Mouse (Mus musculus): ENCODE measurements at regions not wholly inside any gene's neighbourhood (a gene's known extent, or its start where the extent isn't known, plus 50 kb on each side); places are given as distances from the start of the nearest gene placed in this dataset.

GRCm38 (mm10) chr3:20590143-20590542 lies 223.2 kb upstream of the Agtr1b start:
- DNase-seq, result peak; percentile 4 to 40

DNA sequence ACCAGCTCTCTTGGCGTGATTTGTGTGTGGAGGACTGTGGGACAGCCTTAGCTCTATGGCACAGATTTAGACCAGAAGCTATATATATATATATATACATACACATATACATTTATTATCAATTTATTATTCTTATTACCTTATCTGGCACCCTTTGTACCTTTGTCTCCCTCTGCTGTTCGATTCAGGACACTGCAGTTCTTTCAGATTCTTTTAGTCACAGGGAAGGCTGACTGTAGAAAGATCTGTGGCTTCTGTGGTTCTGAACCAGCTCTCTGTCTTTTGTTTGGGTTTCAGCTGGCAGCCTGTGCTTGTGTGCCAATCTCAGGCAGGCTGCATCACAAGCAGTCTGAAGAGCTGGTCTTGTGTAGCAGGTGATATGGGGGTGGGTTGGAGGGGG lies 184.6 kb upstream of the Agtr1b start:
- peak in 1 of 2 experiments; percentile 2 for DNase-seq

DNA sequence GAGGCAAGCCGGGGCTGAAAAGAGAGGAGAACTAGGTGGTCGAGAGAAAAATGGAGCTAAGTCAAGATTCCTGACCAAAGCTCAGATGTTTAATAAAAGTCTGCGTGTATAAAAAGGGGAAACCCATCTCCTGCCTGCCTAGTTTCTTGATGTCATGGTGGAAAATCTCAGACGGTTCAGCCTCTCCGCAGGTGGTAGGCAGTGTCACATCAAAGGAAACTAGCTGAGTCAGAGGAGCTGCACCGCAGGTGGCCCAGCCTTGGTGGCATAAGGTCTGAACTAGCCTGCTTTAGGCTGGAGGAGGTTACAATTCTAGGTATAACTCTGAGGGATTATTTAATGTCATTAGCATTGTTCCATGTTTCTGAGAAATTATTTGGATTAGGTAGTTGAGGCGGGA lies 177.0 kb upstream of the Agtr1b start:
- no peak for DNase-seq

DNA sequence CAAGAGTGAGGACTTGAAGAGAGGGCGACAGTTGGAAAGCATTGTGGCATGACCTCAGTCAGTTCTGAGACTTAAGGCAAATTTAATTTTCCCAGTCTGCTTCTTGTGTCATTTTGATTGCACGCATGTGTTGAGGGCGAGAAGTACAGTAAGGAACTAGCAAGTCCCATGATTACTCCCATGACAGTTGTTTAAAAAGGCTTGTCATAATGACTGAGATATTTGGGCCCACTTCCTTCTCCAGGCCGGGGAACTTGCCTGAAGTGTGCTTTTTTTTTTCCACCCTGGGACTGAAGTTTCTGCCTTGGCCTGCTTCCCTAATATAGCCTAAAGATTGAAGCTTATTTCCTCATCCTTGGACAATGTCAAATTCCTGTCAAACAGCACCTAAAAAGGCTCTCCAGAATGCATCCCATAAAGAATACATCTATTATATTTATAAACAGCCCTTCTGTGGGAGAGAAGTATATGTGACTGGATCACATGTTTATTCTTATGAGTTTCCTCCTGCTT lies 171.6 kb upstream of the Agtr1b start:
- DNase-seq, result no peak

- DNase-seq, result peak; percentile 21 to 35
Observed at GRCm38 (mm10) chr3:20520738-20521137, 153.8 kb upstream of the Agtr1b start.

GRCm38 (mm10) chr3:20509192-20509591 lies 142.2 kb upstream of the Agtr1b start:
- DNase-seq, result peak; percentile 87 to 91

DNA sequence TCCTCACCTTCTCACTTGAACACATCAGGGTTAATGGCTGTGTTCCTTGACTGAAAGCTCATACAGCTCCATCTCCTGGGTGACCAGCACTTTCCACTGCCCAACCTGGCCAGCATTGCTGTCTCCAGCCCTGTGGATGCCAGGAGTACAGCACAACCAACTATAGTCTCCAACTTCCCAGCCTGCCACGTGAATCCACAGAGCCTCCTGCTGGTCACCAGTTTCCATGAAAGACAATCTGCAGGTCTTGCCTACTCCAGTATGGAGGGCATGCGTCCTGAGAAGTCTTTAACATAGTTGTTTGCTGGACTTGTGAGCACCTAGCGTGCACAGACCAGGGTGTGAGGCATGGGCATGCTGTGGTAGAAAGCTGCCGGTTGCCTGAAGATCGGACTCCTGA lies 138.6 kb upstream of the Agtr1b start:
- peak; percentile 45 to 53 for DNase-seq

Measured in adrenal gland, postnatal 36 days (tissue).